Mouse (Mus musculus): ENCODE measurements around the gene Atg14. TPM values are rescaled to one million over a fixed set of nuclear protein-coding genes. Genes with fewer than 3 reads are reported as not detected.

Gene Atg14
- polyA plus RNA-seq, 1 experiment from 2014 or later, result 19.7 TPM

DNA sequence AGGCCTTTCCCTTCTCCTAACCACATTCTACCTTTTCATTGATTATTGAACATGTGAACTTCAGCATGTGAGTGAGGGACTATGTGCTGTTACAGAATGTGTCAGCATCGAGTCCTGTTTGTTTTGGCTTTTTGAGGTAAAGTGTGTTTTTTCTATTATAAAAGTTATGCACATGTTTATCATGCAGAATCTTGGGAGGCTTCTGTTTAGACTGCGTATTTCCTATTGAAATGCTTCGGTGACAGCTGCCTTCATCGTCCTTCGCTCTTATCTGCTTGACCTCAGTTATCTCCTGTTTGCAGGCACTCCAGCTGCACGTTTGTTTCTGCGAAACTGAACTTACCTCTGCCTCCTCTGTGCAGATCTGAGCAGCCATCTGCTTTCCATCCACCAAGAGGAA lies 48.1 kb downstream of the Atg14 start:
- no peaks in the 10 kb centered on the region for H3K27me3 ChIP-seq (ENCODE audit: control insufficient read depth, insufficient read depth, low read depth, low read length)
- no peak overlapping the region for H3K4me3 ChIP-seq (ENCODE audit: low read depth, low read length)
- no peaks in the 10 kb centered on the region for H3K9me3 ChIP-seq (replicated peaks; ENCODE audit: control insufficient read depth, low read length, poor library complexity, severe bottlenecking)
- no peak overlapping the region for H3K27ac ChIP-seq (ENCODE audit: low read length)
- no peaks in the 10 kb centered on the region for H3K36me3 ChIP-seq (ENCODE audit: control insufficient read depth, insufficient read depth, low read length)
- H3K4me2 ChIP-seq (ENCODE audit: low read length), result no peak overlapping the region
- H3K9ac ChIP-seq (ENCODE audit: low read depth, low read length), result no peak overlapping the region
- WGBS, result 88% methylated on average over 7 of the region's 7 CpGs
- no peak for ATAC-seq
- no peaks in the 10 kb centered on the region for H3K4me1 ChIP-seq (ENCODE audit: control insufficient read depth, insufficient read depth, low read length)

DNA sequence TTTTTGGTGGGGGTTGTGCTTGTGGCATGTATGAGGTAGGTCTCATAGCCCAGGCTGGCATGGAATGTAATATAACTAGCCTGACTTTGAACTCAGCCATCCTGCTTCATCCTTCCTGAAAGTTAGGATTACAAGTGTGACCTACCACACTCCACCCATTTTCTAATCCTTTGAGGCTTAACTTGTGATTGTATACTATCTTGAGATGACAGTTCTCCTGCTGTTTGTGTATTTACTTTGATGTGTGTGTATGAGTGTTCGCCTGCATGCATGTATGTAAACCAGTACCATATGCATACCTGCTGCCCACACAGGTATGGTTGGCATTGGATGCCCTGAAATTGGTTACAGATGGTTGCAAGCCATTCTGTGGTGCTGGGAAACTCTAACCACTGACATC lies 48.8 kb downstream of the Atg14 start:
- 94% methylated on average over 1 of the region's 1 CpGs for WGBS
- Histone ChIP-seq H3K4me1 (ENCODE audit: control insufficient read depth, insufficient read depth, low read length) (no peaks in the 10 kb centered on the region), H3K4me3 (ENCODE audit: low read depth, low read length) (no peak overlapping the region), H3K9me3 (replicated peaks; ENCODE audit: control insufficient read depth, low read length, poor library complexity, severe bottlenecking) (no peaks in the 10 kb centered on the region), H3K4me2 (ENCODE audit: low read length) (no peak overlapping the region), H3K36me3 (ENCODE audit: control insufficient read depth, insufficient read depth, low read length) (no peaks in the 10 kb centered on the region), H3K27ac (ENCODE audit: low read length) (no peak overlapping the region), H3K9ac (ENCODE audit: low read depth, low read length) (no peak overlapping the region), H3K27me3 (ENCODE audit: control insufficient read depth, insufficient read depth, low read depth, low read length) (no peaks in the 10 kb centered on the region)
- ATAC-seq, result no peak

DNA sequence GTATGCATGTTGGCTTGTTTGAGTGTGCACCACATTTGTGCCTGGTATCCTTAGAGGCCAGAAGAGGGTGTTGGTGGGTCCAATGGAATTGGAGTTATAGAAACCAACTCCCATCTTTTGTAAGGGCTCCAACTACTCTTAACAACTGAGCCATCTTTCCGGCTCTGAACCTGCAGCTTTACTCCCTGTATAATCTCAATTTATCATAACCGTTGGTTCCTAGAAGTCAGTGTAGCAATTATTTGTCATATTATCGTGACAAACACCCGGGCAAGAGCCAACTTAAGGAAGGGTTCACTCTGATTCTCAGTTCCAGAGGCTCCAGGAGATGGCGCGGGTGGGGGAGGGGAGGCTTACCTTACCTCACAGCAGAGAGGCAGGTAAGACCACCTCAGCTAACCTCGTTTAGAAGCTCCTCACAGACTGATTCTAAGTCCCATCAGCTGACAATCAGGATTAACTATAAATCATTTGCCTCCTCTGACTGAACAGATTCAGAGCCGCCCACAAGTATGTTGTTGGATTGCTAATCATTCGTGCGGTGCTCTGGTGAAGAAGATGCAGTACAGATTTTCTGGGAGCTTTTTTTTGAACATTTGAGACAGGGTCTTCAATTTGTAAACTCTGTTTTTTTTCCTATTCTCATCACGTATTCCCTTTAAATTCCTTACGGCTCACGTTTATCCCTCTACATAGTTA lies 49.5 kb downstream of the Atg14 start:
- Histone ChIP-seq H3K36me3 (ENCODE audit: control insufficient read depth, insufficient read depth, low read length) (no peaks in the 10 kb centered on the region), H3K27ac (ENCODE audit: low read length) (no peak overlapping the region), H3K4me1 (ENCODE audit: control insufficient read depth, insufficient read depth, low read length) (no peaks in the 10 kb centered on the region), H3K9me3 (replicated peaks; ENCODE audit: control insufficient read depth, low read length, poor library complexity, severe bottlenecking) (no peaks in the 10 kb centered on the region), H3K4me2 (ENCODE audit: low read length) (no peak overlapping the region), H3K4me3 (ENCODE audit: low read depth, low read length) (no peak overlapping the region), H3K27me3 (ENCODE audit: control insufficient read depth, insufficient read depth, low read depth, low read length) (no peaks in the 10 kb centered on the region), H3K9ac (ENCODE audit: low read depth, low read length) (no peak overlapping the region)
- ATAC-seq, result no peak
- 86% methylated on average over 13 of the region's 13 CpGs for WGBS

DNA sequence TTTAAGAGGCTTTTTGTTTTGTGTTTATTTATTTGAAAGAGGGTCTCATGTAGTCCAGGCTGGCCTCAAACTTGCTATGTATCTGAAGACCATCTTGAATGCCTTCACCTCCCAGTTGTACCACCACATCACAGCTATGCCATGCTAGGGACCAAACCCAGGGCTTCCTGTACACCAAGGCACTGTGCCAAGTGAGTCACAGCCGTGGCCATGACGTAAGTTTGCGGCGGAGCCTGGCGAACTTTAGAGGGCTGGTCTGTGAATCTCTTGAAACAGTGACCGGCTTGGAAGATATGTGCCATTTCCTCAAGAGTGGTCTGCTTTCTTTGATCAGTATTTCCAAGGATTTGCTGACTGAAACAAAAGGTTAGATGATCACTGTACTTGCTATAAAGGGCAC lies 51.8 kb downstream of the Atg14 start:
- 95% methylated on average over 6 of the region's 6 CpGs for WGBS
- no peak overlapping the region for H3K4me3 ChIP-seq (ENCODE audit: low read depth, low read length)
- H3K4me2 ChIP-seq (ENCODE audit: low read length), result no peak overlapping the region
- H3K36me3 ChIP-seq (ENCODE audit: control insufficient read depth, insufficient read depth, low read length), result no peaks in the 10 kb centered on the region
- H3K9me3 ChIP-seq (replicated peaks; ENCODE audit: control insufficient read depth, low read length, poor library complexity, severe bottlenecking), result no peaks in the 10 kb centered on the region
- no peaks in the 10 kb centered on the region for H3K4me1 ChIP-seq (ENCODE audit: control insufficient read depth, insufficient read depth, low read length)
- H3K27ac ChIP-seq (ENCODE audit: low read length), result no peak overlapping the region
- H3K9ac ChIP-seq (ENCODE audit: low read depth, low read length), result no peak overlapping the region
- H3K27me3 ChIP-seq (ENCODE audit: control insufficient read depth, insufficient read depth, low read depth, low read length), result no peaks in the 10 kb centered on the region
- no peak for ATAC-seq

DNA sequence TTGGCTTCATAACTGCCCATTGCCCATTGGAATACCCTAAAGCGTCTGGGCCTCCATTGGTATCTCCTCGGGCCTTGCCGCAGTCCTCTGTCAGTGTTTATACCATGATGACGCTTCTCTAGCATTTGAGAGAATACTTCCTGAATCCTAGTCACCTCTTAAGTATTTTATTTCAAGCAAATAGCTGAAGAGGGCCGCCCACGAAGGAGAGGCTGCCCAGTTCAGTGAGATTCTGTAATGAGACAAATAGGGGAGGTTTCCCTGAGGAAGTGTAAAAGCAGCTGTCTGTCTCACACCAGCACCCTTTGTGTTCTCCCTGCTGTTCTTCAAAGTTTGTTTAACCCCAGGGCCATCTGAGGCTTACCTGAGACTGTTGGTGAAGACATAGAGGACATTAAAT lies 53.7 kb downstream of the Atg14 start:
- Histone ChIP-seq H3K9me3 (replicated peaks; ENCODE audit: control insufficient read depth, low read length, poor library complexity, severe bottlenecking) (no peaks in the 10 kb centered on the region), H3K27ac (ENCODE audit: low read length) (no peak overlapping the region), H3K4me1 (ENCODE audit: control insufficient read depth, insufficient read depth, low read length) (no peaks in the 10 kb centered on the region), H3K36me3 (ENCODE audit: control insufficient read depth, insufficient read depth, low read length) (no peaks in the 10 kb centered on the region), H3K4me2 (ENCODE audit: low read length) (no peak overlapping the region), H3K9ac (ENCODE audit: low read depth, low read length) (no peak overlapping the region), H3K27me3 (ENCODE audit: control insufficient read depth, insufficient read depth, low read depth, low read length) (no peaks in the 10 kb centered on the region), H3K4me3 (ENCODE audit: low read depth, low read length) (no peak overlapping the region)
- WGBS, result 90% methylated on average over 6 of the region's 6 CpGs
- ATAC-seq, result no peak

DNA sequence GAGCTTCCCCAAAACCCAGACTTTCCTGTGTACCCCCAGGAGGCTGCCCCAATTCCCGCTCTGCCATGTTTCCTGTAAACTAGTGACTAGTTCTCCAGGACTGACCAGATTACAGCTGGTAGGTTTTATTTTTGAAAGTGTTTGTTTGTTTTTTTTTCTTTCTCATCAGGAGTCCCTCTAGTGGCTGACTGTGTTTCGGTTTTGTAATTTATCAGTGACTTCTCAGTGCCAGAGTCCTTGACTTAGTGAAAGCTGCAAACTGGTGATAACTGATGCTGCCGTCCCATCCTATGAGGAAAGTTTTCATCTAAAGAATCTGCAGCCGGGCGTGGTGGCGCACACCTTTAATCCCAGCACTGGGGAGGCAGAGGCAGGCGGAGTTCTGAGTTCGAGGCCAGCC lies 54.8 kb downstream of the Atg14 start:
- no peak overlapping the region for H3K27ac ChIP-seq (ENCODE audit: low read length)
- no peaks in the 10 kb centered on the region for H3K4me1 ChIP-seq (ENCODE audit: control insufficient read depth, insufficient read depth, low read length)
- WGBS, result 94% methylated on average over 8 of the region's 8 CpGs
- no peaks in the 10 kb centered on the region for H3K27me3 ChIP-seq (ENCODE audit: control insufficient read depth, insufficient read depth, low read depth, low read length)
- ATAC-seq, result no peak
- H3K9ac ChIP-seq (ENCODE audit: low read depth, low read length), result no peak overlapping the region
- no peak overlapping the region for H3K4me2 ChIP-seq (ENCODE audit: low read length)
- H3K9me3 ChIP-seq (replicated peaks; ENCODE audit: control insufficient read depth, low read length, poor library complexity, severe bottlenecking), result no peaks in the 10 kb centered on the region
- no peak overlapping the region for H3K4me3 ChIP-seq (ENCODE audit: low read depth, low read length)
- H3K36me3 ChIP-seq (ENCODE audit: control insufficient read depth, insufficient read depth, low read length), result no peaks in the 10 kb centered on the region

- ATAC-seq, result no peak
- Histone ChIP-seq H3K27ac (ENCODE audit: low read length) (no peak overlapping the region), H3K4me3 (ENCODE audit: low read depth, low read length) (no peak overlapping the region), H3K9me3 (replicated peaks; ENCODE audit: control insufficient read depth, low read length, poor library complexity, severe bottlenecking) (no peaks in the 10 kb centered on the region), H3K9ac (ENCODE audit: low read depth, low read length) (no peak overlapping the region), H3K27me3 (ENCODE audit: control insufficient read depth, insufficient read depth, low read depth, low read length) (no peaks in the 10 kb centered on the region), H3K4me2 (ENCODE audit: low read length) (no peak overlapping the region), H3K36me3 (ENCODE audit: control insufficient read depth, insufficient read depth, low read length) (no peaks in the 10 kb centered on the region), H3K4me1 (ENCODE audit: control insufficient read depth, insufficient read depth, low read length) (no peaks in the 10 kb centered on the region)
- 67% methylated on average over 7 of the region's 7 CpGs for WGBS
Measured at GRCm38 (mm10) chr14:47514816-47515453, 55.5 kb downstream of the Atg14 start.

DNA sequence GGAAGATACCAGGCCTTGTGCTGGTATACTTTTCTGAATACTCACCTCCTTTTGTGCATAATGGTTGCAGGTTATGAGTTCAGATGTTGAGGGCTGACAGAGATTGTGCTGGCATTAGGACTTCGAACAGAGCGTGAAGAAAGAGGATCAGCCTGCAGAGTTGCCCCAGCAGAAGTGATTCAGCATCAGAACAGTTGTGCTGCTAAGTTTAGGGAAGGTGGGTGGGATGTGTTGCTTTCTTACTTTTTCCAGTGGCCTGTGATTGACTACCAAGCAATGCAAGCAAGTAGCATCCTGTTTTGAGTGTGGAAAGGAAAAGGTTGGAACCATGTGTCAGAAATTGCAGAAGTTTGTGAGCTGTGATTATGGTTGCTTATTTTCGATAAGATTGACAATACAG lies 56.8 kb downstream of the Atg14 start:
- WGBS, result 94% methylated on average over 3 of the region's 3 CpGs
- Histone ChIP-seq H3K4me3 (ENCODE audit: low read depth, low read length) (no peak overlapping the region), H3K27me3 (ENCODE audit: control insufficient read depth, insufficient read depth, low read depth, low read length) (no peaks in the 10 kb centered on the region), H3K27ac (ENCODE audit: low read length) (no peak overlapping the region), H3K9ac (ENCODE audit: low read depth, low read length) (no peak overlapping the region), H3K4me2 (ENCODE audit: low read length) (no peak overlapping the region), H3K4me1 (ENCODE audit: control insufficient read depth, insufficient read depth, low read length) (no peaks in the 10 kb centered on the region), H3K9me3 (replicated peaks; ENCODE audit: control insufficient read depth, low read length, poor library complexity, severe bottlenecking) (no peaks in the 10 kb centered on the region), H3K36me3 (ENCODE audit: control insufficient read depth, insufficient read depth, low read length) (no peaks in the 10 kb centered on the region)
- ATAC-seq, result no peak

DNA sequence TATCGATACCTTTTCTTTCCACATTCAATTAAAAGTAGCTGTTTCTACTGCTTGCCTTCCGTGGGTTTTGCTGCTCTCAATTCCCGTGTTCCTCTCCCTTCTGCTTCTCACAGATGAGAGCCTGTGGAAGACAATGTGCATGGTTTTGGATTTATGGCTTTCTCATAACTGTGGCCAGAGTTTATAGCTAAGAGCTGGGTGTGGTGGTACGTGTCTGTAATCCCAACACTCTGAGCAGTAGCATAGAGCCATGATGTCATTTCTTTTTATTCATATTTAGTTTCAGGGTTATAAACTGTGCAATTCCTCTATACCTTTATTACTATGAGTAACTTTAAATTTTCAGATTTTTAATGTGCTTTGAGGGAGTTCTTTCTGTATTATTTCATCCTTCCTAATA lies 60.2 kb downstream of the Atg14 start:
- no peak for ATAC-seq
- no peak overlapping the region for H3K4me2 ChIP-seq (ENCODE audit: low read length)
- H3K4me1 ChIP-seq (ENCODE audit: control insufficient read depth, insufficient read depth, low read length), result no peaks in the 10 kb centered on the region
- no peak overlapping the region for H3K4me3 ChIP-seq (ENCODE audit: low read depth, low read length)
- H3K27ac ChIP-seq (ENCODE audit: low read length), result no peak overlapping the region
- WGBS, result 89% methylated on average over 4 of the region's 4 CpGs
- no peak overlapping the region for H3K9ac ChIP-seq (ENCODE audit: low read depth, low read length)
- no peaks in the 10 kb centered on the region for H3K9me3 ChIP-seq (replicated peaks; ENCODE audit: control insufficient read depth, low read length, poor library complexity, severe bottlenecking)
- no peaks in the 10 kb centered on the region for H3K36me3 ChIP-seq (ENCODE audit: control insufficient read depth, insufficient read depth, low read length)
- H3K27me3 ChIP-seq (ENCODE audit: control insufficient read depth, insufficient read depth, low read depth, low read length), result no peaks in the 10 kb centered on the region

Measured in midbrain, embryonic 16.5 days (tissue).